Mouse (Mus musculus) midbrain, embryonic 13.5 days (tissue): ENCODE data around the gene Zic2. TPM values are rescaled to one million over a fixed set of nuclear protein-coding genes. Genes with fewer than 3 reads are reported as not detected.
A peak's percentile ranks its signal among the peaks of the same experiment; 100 is the strongest.
"Not testable (repeated sequence)": the region's sequence is repeated elsewhere in the genome, so short reads cannot be mapped to it uniquely, and the experiment has no call there.

Experiments used
- ATAC-seq: fragments of 200-750 bp; cut with Nextera tagmentation; 2 replicates; pipeline ENCODE4 v1.8.0; 2017; ENCODE audit warnings: mild to moderate bottlenecking, moderate TSS enrichment, moderate library complexity
- H3K27ac ChIP-seq: fragments of 300-500 bp; sonication (generic); 2 replicates; pipeline ENCODE4 v1.5.1; 2015; ENCODE audit warnings: inconsistent platforms, mild to moderate bottlenecking, moderate library complexity
- H3K27me3 ChIP-seq: fragments of 300-500 bp; sonication (generic); 2 replicates; pipeline ENCODE4 v1.6.1; 2015; ENCODE audit warnings: mild to moderate bottlenecking, inconsistent platforms
- H3K36me3 ChIP-seq: fragments of 300-500 bp; sonication (generic); 2 replicates; pipeline ENCODE4 v1.6.1; 2015; ENCODE audit warnings: mild to moderate bottlenecking, inconsistent platforms
- H3K4me1 ChIP-seq: fragments of 300-500 bp; sonication (generic); replicated peaks from 2 replicates; pipeline ENCODE4 v1.6.1; 2015; ENCODE audit warnings: inconsistent platforms
- H3K4me2 ChIP-seq: fragments of 300-500 bp; sonication (generic); replicated peaks from 2 replicates; pipeline ENCODE4 v1.6.1; 2015; ENCODE audit warnings: moderate library complexity, mild to moderate bottlenecking, inconsistent platforms
- H3K4me3 ChIP-seq: fragments of 300-500 bp; sonication (generic); replicated peaks from 2 replicates; pipeline ENCODE4 v1.5.1; 2015; ENCODE audit warnings: mild to moderate bottlenecking, inconsistent platforms
- H3K9ac ChIP-seq: fragments of 300-500 bp; sonication (generic); replicated peaks from 2 replicates; pipeline ENCODE4 v1.6.1; 2015; ENCODE audit warnings: mild to moderate bottlenecking, inconsistent platforms
- H3K9me3 ChIP-seq: fragments of 300-500 bp; sonication (generic); 2 replicates; pipeline ENCODE4 v1.6.1; 2016; ENCODE audit warnings: mild to moderate bottlenecking, inconsistent platforms
- WGBS: fragments of 180-500 bp; shearing (Covaris S2); methylation state at CpG from one replicate; pipeline ENCODE4 v1.1.7; 2015; 5-methylcytosine and 5-hydroxymethylcytosine counted together
- polyA plus RNA-seq: library from polyadenylated mRNA; unstranded; fragments of >200 nt; fragmentation: Nextera tagmentation; extraction: Ambion mirVana; gene quantifications from 2 replicates; pipeline ENCODE4 v1.2.1, GENCODE M21; 2015

The Zic2 gene
- polyA plus RNA-seq, 1 experiment from 2014 or later: 10.3 TPM

DNA sequence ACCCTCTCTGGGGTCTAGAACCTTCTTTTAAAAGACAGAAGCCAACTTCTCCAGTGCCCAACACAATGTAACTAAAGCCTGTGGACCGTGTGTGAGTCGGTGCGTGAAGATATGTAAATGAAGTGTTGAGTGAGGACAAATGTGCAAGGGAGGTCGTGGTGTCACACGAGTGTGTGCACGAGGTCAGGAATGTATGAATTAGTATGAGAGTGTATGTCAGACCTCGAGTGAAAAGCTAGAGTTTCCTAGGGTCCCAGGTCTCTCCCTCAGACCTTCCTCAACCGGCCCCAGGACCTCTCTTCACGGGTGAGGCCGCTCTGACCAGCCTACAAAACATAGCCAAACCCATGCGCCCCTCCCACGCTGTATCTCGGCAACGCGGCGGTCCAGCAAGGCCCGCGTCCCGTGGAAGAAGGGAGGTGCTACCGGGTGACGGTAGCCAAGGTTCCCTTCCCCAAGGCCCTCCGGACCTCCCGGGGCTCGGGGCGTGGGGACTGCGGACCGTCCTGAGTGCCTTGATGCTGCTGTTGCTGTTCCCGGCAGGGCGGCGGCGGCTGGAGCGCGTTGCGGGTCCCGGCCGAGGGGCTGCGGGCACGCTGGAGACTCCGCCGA, 12.0 kb upstream of the Zic2 start:
- H3K9ac ChIP-seq: peak overlapping the region; percentile 80
- H3K27ac ChIP-seq: peak overlapping the region; percentile 95
- peak overlapping the region; percentile 65 for H3K4me3 ChIP-seq
- H3K4me1 ChIP-seq: peaks cover 32% of the 10 kb centered on the region
- under 1% methylated on average over 34 of the region's 40 CpGs for WGBS
- peaks cover 83% of the 10 kb centered on the region for H3K27me3 ChIP-seq
- ATAC-seq: no peak
- H3K36me3 ChIP-seq: no peaks in the 10 kb centered on the region
- peak overlapping the region; percentile 70 for H3K4me2 ChIP-seq
- H3K9me3 ChIP-seq: no peaks in the 10 kb centered on the region

GRCm38 (mm10) chr14:122463734-122464341, 11.4 kb upstream of the Zic2 start:
- Histone ChIP-seq H3K4me2 (peak overlapping the region; percentile 70), H3K27me3 (peaks cover 84% of the 10 kb centered on the region), H3K27ac (peak overlapping the region; percentile 95), H3K4me3 (peak overlapping the region; percentile 65), H3K9ac (peak overlapping the region; percentile 80), H3K4me1 (peaks cover 37% of the 10 kb centered on the region)
- 2% methylated on average over 58 of the region's 58 CpGs for WGBS
- not testable (repeated sequence) for H3K36me3 ChIP-seq, H3K9me3 ChIP-seq
- ATAC-seq: peak; percentile 34

- Histone ChIP-seq H3K27ac (peak overlapping the region; percentile 95), H3K4me1 (peaks cover 37% of the 10 kb centered on the region), H3K9ac (peak overlapping the region; percentile 80), H3K4me3 (peak overlapping the region; percentile 65), H3K27me3 (peaks cover 89% of the 10 kb centered on the region), H3K9me3 (no peaks in the 10 kb centered on the region), H3K4me2 (peak overlapping the region; percentile 70), H3K36me3 (no peaks in the 10 kb centered on the region)
- WGBS: 0% methylated on average over 29 of the region's 62 CpGs
- peak; percentile 12 for ATAC-seq
Measured at GRCm38 (mm10) chr14:122464351-122464762, 10.9 kb upstream of the Zic2 start.

DNA sequence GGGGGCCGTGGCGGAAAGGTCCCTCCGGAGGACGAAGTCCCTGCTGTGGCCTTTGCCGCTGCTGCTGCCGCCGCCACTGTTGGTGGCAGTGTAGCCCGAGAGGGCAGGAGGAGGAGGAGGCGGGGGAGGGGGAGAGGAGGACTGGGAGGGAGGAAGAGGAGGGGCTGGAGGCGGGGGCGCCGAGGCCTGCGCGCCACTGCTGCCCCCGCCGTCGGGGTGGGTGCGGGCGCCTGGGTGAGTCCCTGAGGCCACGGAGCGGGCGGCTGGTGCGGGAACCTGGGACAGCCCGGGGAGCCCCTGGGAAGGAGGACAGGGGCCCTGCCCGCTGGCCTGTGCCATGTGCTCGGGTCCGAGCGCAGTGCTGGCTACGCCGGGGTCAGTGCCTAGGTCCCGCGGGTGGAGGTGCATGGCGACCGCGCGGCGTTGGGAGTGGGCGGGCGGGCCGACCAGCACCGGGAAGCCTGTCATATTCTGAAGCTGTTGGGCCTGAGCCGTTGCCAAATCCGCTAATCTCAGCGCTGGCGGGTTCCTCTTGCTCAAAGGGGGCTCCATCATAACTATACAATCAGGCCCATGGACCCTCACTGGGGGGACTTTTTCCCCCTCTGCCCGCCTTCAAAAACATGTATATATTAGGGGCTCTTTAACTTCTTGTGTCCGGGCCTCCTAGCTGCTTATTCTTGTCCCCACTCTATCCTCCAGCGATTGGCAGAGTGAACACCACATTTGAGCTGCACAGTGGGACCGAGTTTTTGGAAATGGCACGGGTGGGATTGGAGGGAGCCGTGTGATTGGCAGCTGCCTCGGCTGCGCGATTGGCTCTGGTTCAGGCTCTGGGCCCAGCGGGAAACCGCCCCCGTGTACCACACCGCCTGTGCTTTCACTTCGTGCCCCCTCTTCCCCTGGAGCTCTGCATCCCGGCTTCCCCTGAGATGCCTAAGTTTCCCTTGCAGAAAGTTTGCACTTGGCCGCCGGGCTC, 10.2 kb upstream of the Zic2 start, which contains the start of gene Zic5:
Zic5 (minus strand) TSS at position 915 of the 979 bp plus-strand sequence.
- Histone ChIP-seq H3K4me2 (peak within 1 kb of the TSS; percentile 70), H3K9ac (peak within 1 kb of the TSS; percentile 80), H3K4me3 (peak within 1 kb of the TSS; percentile 65), H3K27me3 (peaks cover 91% of the 10 kb centered on the region), H3K9me3 (no peaks in the 10 kb centered on the region), H3K27ac (peak within 1 kb of the TSS; percentile 95), H3K4me1 (peaks cover 37% of the 10 kb centered on the region), H3K36me3 (no peaks in the 10 kb centered on the region)
- ATAC-seq: peak; percentile 83
- WGBS: under 1% methylated on average over 46 of the region's 62 CpGs

GRCm38 (mm10) chr14:122465931-122466490, 9.2 kb upstream of the Zic2 start:
- ATAC-seq: no peak
- WGBS: 24% methylated on average over 13 of the region's 13 CpGs
- Histone ChIP-seq H3K4me2 (peak overlapping the region; percentile 70), H3K27ac (peak overlapping the region; percentile 95), H3K4me3 (peak overlapping the region; percentile 65), H3K36me3 (no peaks in the 10 kb centered on the region), H3K9me3 (no peaks in the 10 kb centered on the region), H3K27me3 (peaks cover 94% of the 10 kb centered on the region), H3K4me1 (peaks cover 37% of the 10 kb centered on the region), H3K9ac (peak overlapping the region; percentile 80; the same call in 1 of the 2 replicates)

DNA sequence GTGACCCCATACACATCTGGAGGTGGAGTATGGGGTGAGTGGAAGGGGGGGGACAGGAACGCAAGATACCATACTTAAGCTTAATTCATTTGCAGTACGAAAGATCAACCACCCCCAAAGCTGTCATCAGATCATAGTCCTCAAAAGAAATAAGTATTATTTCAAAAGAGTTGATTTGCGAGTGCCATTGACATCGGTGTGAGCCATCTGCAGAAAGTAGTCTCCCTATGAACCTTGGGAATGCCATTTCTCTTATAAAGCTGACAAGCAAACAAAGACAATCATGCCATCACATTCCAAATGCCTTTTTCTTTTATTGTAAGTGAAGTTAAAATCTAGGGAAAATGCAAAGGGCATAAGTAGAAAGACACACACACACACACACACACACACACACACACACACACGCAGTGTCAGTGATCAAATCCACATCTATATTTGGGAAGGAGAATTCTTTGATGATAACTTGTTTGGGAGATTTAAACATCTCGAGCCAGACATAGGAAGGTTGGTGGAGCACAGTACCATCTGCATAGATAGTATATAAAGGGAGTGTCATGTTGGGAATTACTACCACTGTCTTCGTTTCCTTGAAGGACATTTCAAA, 8.4 kb upstream of the Zic2 start:
- WGBS: 33% methylated on average over 7 of the region's 7 CpGs
- Histone ChIP-seq H3K4me2 (peak overlapping the region; percentile 12; the same call in 1 of the 2 replicates), H3K4me1 (peaks cover 37% of the 10 kb centered on the region), H3K9me3 (no peaks in the 10 kb centered on the region), H3K4me3 (no peak overlapping the region), H3K27ac (no peak overlapping the region), H3K27me3 (peaks cover 95% of the 10 kb centered on the region), H3K9ac (no peak overlapping the region), H3K36me3 (no peaks in the 10 kb centered on the region)
- no peak for ATAC-seq

GRCm38 (mm10) chr14:122467926-122468841, 7.1 kb upstream of the Zic2 start:
- Histone ChIP-seq H3K9ac (peak overlapping the region; percentile 52; the same call in 1 of the 2 replicates), H3K4me3 (peak overlapping the region; percentile 11)

DNA sequence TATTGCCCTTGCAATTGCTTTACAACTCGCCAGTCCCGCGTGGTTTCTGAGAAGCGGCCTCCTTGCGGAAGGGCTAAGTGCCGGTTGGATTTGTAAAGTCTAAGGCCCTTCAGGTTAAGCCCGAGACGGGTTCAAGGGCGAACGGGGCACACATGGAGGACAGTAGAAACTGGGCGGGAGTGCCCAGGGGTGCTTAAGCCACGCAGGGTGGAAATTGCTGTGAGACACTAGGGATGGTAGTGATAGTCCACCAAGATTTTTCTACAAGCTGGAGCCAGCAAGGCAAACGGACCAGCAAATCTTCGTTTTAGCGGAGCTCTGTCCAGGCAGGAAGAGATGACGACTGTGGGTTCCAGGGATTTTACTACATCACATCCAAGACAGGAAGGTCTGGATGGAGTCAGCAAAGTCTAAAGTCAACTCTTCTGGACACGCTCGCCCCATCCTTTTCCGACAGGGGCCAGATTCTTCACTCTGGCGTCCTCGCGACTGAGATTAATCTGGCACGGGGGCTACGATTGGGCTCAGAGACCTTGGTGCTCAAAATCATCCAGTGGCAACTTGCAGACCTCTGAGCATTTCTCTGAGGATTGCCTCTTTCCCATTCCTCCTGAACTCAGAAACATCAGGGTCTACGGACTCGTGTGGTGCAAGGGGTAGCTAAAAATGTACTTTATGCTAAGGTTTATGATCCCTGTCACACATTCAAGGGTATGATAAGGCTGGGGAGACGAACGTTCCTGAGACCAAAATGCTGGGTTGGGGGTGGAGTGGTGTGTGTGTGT, 6.1 kb upstream of the Zic2 start:
- no peaks in the 10 kb centered on the region for H3K9me3 ChIP-seq
- ATAC-seq: no peak
- peak overlapping the region; percentile 33 for H3K27ac ChIP-seq
- H3K4me1 ChIP-seq: peaks cover 33% of the 10 kb centered on the region
- peak overlapping the region; percentile 41 for H3K4me2 ChIP-seq
- H3K4me3 ChIP-seq: peak overlapping the region; percentile 11
- peaks cover 91% of the 10 kb centered on the region for H3K27me3 ChIP-seq
- no peaks in the 10 kb centered on the region for H3K36me3 ChIP-seq
- 4% methylated on average over 28 of the region's 28 CpGs for WGBS
- H3K9ac ChIP-seq: peak overlapping the region; percentile 21; the same call in 1 of the 2 replicates

More at GRCm38 (mm10) chr14:122467926-122468841, 7.1 kb upstream of the Zic2 start:
- no peak for ATAC-seq
- Histone ChIP-seq H3K36me3 (no peaks in the 10 kb centered on the region), H3K27me3 (peaks cover 91% of the 10 kb centered on the region), H3K4me1 (peaks cover 33% of the 10 kb centered on the region), H3K9me3 (no peaks in the 10 kb centered on the region), H3K4me2 (peak overlapping the region; percentile 41), H3K27ac (peak overlapping the region; percentile 69)
- 9% methylated on average over 23 of the region's 23 CpGs for WGBS

GRCm38 (mm10) chr14:122471449-122472085, 3.7 kb upstream of the Zic2 start:
- H3K9ac ChIP-seq: peak overlapping the region; percentile 39; the same call in 1 of the 2 replicates

More at GRCm38 (mm10) chr14:122471449-122472085, 3.7 kb upstream of the Zic2 start:
- peaks cover 84% of the 10 kb centered on the region for H3K27me3 ChIP-seq
- H3K36me3 ChIP-seq: no peaks in the 10 kb centered on the region
- no peak for ATAC-seq
- H3K4me3 ChIP-seq: peak overlapping the region; percentile 11
- H3K9me3 ChIP-seq: no peaks in the 10 kb centered on the region
- H3K4me1 ChIP-seq: peaks cover 34% of the 10 kb centered on the region
- H3K27ac ChIP-seq: peak overlapping the region; percentile 73
- 7% methylated on average over 31 of the region's 31 CpGs for WGBS
- H3K4me2 ChIP-seq: peak overlapping the region; percentile 61
